Mouse (Mus musculus) midbrain, embryonic 10.5 days (tissue): ENCODE data around the gene Negr1. TPM values are rescaled to one million over a fixed set of nuclear protein-coding genes. Genes with fewer than 3 reads are reported as not detected.

Experiments
- DNase-seq: peaks from one replicate; pipeline ENCODE4 v3.0.0-alpha.2; 2017; ENCODE audit warnings: low spot score
- H3K27ac ChIP-seq: fragments of 300-500 bp; sonication (generic); replicated peaks from 2 replicates; pipeline ENCODE4 v1.5.1; 2016; ENCODE audit warnings: mild to moderate bottlenecking
- H3K27me3 ChIP-seq: fragments of 300-500 bp; sonication (generic); 2 replicates; pipeline ENCODE4 v1.6.1; 2016; ENCODE audit warnings: low read depth, mild to moderate bottlenecking; ENCODE audit not compliant: poor library complexity, severe bottlenecking
- H3K36me3 ChIP-seq: fragments of 300-500 bp; sonication (generic); 2 replicates; pipeline ENCODE4 v1.6.1; 2016; ENCODE audit warnings: mild to moderate bottlenecking, moderate library complexity
- H3K4me1 ChIP-seq: fragments of 300-500 bp; sonication (generic); 2 replicates; pipeline ENCODE4 v1.6.1; 2016
- H3K4me3 ChIP-seq: fragments of 300-500 bp; sonication (generic); 2 replicates; pipeline ENCODE4 v1.5.1; 2016; ENCODE audit warnings: mild to moderate bottlenecking, moderate library complexity
- H3K9me3 ChIP-seq: fragments of 300-500 bp; sonication (generic); replicated peaks from 2 replicates; pipeline ENCODE4 v1.6.1; 2016; ENCODE audit warnings: mild to moderate bottlenecking
- WGBS: fragments of 180-500 bp; shearing (Covaris S2); methylation state at CpG from one replicate; pipeline ENCODE4 v1.1.7; 2016; 5-methylcytosine and 5-hydroxymethylcytosine counted together
- polyA plus RNA-seq: library from polyadenylated mRNA; unstranded; fragments of >200 nt; fragmentation: Nextera tagmentation; extraction: Ambion mirVana; gene quantifications from 2 replicates; pipeline ENCODE4 v1.2.1, GENCODE M21; 2016

Gene Negr1
- polyA plus RNA-seq, 1 experiment from 2014 or later: 2.0 TPM

GRCm38 (mm10) chr3:156947404-156947803 is 385.8 kb downstream of the Negr1 start:
- Histone ChIP-seq H3K9me3 (no peaks in the 10 kb centered on the region), H3K27me3 (no peaks in the 10 kb centered on the region), H3K4me3 (no peak overlapping the region), H3K36me3 (no peaks in the 10 kb centered on the region), H3K4me1 (peaks cover 6% of the 10 kb centered on the region), H3K27ac (no peak overlapping the region)
- DNase-seq: no peak
- WGBS: 57% methylated on average over 6 of the region's 6 CpGs

DNA sequence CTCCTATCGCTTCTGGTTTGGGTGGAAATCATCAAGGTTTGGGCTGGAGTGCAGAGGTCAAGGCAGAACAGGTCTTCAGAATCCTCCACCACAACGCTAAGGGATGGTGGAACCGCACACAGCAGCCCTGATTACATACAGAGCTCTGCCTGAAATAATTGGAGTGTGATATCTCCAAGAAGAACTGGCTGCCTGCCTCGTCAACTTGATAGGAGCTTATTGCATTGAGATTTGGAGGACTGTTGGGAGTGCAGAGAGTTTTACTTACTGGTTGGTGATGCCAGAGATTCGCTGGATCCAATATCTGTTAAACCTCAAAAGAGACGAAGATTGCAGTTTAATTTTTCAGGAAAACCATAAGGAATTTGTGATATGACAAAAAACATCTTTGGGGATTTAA is 391.4 kb downstream of the Negr1 start:
- Histone ChIP-seq H3K4me1 (peaks cover under 1% of the 10 kb centered on the region), H3K36me3 (no peaks in the 10 kb centered on the region), H3K4me3 (no peak overlapping the region), H3K27me3 (no peaks in the 10 kb centered on the region), H3K27ac (no peak overlapping the region), H3K9me3 (no peaks in the 10 kb centered on the region)
- 86% methylated on average over 6 of the region's 6 CpGs for WGBS
- no peak for DNase-seq

DNA sequence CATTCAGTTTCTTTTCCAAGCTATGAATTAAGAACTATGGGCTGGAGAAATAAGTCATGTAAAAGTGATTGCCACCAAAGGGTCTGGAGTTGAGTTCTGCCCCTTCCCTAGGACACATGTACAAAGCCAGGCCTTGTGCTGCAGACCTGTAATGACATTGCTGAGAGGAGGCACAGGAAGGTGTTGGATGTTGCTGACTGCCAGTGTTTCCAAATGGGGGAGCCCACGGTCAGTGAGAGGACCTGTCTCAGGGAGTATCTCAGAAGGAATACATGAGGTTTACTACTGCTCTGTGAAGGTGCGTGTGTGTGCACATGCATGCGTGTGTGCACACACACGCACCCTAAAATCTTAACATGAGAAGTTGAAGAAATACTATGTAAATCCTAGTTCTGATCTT is 393.5 kb downstream of the Negr1 start:
- Histone ChIP-seq H3K4me3 (no peak overlapping the region), H3K4me1 (no peaks in the 10 kb centered on the region), H3K36me3 (no peaks in the 10 kb centered on the region), H3K27ac (no peak overlapping the region), H3K27me3 (no peaks in the 10 kb centered on the region), H3K9me3 (no peaks in the 10 kb centered on the region)
- 84% methylated on average over 4 of the region's 4 CpGs for WGBS
- DNase-seq: no peak

GRCm38 (mm10) chr3:156958640-156959039 is 397.0 kb downstream of the Negr1 start:
- WGBS: 91% methylated on average over 7 of the region's 7 CpGs
- DNase-seq: no peak
- H3K9me3 ChIP-seq: no peaks in the 10 kb centered on the region

DNA sequence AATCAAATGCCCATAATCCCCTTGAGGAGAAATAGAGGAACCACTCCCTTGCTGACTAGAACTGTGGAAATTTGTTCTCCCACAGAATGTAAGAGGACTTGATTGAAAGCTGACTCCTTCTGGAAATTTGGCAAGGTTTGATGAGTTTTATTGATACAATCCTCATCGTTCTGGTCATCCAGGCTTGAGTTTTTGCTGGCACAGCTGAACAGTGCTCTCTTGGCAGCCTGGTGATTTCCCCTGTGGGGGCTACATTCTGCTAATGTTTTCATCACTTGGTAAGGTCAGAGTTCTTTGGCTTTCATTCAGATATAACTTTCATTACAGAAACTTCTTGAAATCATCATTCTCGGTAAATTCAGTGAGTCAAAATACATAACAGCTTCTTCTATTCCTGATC is 407.2 kb downstream of the Negr1 start:
- no peak overlapping the region for H3K4me3 ChIP-seq
- 93% methylated on average over 2 of the region's 2 CpGs for WGBS
- H3K9me3 ChIP-seq: no peaks in the 10 kb centered on the region
- H3K27ac ChIP-seq: no peak overlapping the region
- no peaks in the 10 kb centered on the region for H3K36me3 ChIP-seq
- DNase-seq: no peak
- H3K4me1 ChIP-seq: no peaks in the 10 kb centered on the region
- H3K27me3 ChIP-seq: no peaks in the 10 kb centered on the region

More at GRCm38 (mm10) chr3:156958640-156959039, 397.0 kb downstream of the Negr1 start:
- Histone ChIP-seq H3K4me1 (no peaks in the 10 kb centered on the region), H3K27ac (no peak overlapping the region), H3K36me3 (no peaks in the 10 kb centered on the region), H3K4me3 (no peak overlapping the region), H3K27me3 (no peaks in the 10 kb centered on the region)

- no peak for DNase-seq
- H3K27me3 ChIP-seq: no peaks in the 10 kb centered on the region
- no peak overlapping the region for H3K27ac ChIP-seq
- H3K9me3 ChIP-seq: no peaks in the 10 kb centered on the region
- no peaks in the 10 kb centered on the region for H3K4me1 ChIP-seq
- WGBS: 84% methylated on average over 2 of the region's 2 CpGs
- no peak overlapping the region for H3K4me3 ChIP-seq
- H3K36me3 ChIP-seq: no peaks in the 10 kb centered on the region
These were observed 409.5 kb downstream of the Negr1 start for GRCm38 (mm10) chr3:156971104-156971503.

GRCm38 (mm10) chr3:156976816-156977215 is 415.2 kb downstream of the Negr1 start:
- Histone ChIP-seq H3K4me1 (no peaks in the 10 kb centered on the region), H3K4me3 (no peak overlapping the region), H3K27me3 (no peaks in the 10 kb centered on the region), H3K36me3 (no peaks in the 10 kb centered on the region), H3K27ac (no peak overlapping the region), H3K9me3 (no peaks in the 10 kb centered on the region)
- WGBS: 70% methylated on average over 2 of the region's 2 CpGs
- DNase-seq: no peak

- no peaks in the 10 kb centered on the region for H3K4me1 ChIP-seq
- DNase-seq: no peak
- no peaks in the 10 kb centered on the region for H3K27me3 ChIP-seq
- 88% methylated on average over 11 of the region's 11 CpGs for WGBS
- H3K36me3 ChIP-seq: no peaks in the 10 kb centered on the region
- no peak overlapping the region for H3K4me3 ChIP-seq
- H3K27ac ChIP-seq: no peak overlapping the region
- H3K9me3 ChIP-seq: no peaks in the 10 kb centered on the region
These were observed 418.6 kb downstream of the Negr1 start for GRCm38 (mm10) chr3:156980042-156980716.

- Histone ChIP-seq H3K9me3 (no peaks in the 10 kb centered on the region), H3K27ac (no peak overlapping the region), H3K4me1 (no peaks in the 10 kb centered on the region), H3K27me3 (no peaks in the 10 kb centered on the region), H3K4me3 (no peak overlapping the region), H3K36me3 (no peaks in the 10 kb centered on the region)
- 69% methylated on average over 4 of the region's 4 CpGs for whole genome bisulfite sequencing
- no peak for DNase-seq
These were observed 420.5 kb downstream of the Negr1 start for GRCm38 (mm10) chr3:156982102-156982501.

DNA sequence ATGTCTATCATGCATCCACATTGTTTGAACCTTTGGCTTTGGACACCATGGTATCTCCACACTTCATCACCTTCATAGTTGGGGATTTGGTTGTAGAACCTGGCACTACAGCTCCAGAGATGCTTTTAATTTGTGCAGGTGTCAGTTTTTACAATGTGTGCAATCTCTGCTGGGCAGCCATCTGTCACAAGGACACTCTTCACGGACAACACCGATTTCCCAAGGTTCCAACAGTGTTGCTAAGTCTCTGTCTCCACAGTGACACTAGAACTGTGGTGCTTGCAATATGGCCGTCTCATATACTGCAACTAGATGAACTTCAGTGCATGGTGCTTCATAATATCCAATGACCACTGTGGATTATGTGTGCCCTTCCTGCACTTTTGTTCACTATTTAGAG is 425.5 kb downstream of the Negr1 start:
- WGBS: 92% methylated on average over 3 of the region's 3 CpGs
- no peaks in the 10 kb centered on the region for H3K4me1 ChIP-seq
- no peaks in the 10 kb centered on the region for H3K9me3 ChIP-seq
- no peaks in the 10 kb centered on the region for H3K27me3 ChIP-seq
- H3K36me3 ChIP-seq: no peaks in the 10 kb centered on the region
- no peak for DNase-seq
- no peak overlapping the region for H3K27ac ChIP-seq
- H3K4me3 ChIP-seq: no peak overlapping the region

DNA sequence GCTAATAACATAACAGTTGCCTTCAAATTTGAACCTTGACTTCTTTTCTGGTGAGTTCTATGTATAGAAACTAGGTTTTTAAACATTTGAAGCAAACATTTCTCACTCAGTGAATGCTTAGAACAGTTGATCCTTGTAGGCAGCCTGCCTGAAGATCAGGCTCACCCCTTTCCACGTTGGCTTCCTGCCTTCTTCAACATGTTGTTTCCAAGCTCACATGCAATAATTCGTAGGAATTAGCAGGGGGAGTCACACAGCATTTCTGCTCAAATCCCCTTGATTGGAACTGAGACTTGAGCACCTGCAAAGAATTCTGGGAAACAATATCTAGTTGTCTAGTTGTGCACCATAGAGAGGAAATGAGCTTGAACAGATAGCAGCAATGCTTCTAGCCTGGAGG is 430.6 kb downstream of the Negr1 start:
- Histone ChIP-seq H3K27ac (no peak overlapping the region), H3K27me3 (no peaks in the 10 kb centered on the region), H3K9me3 (no peaks in the 10 kb centered on the region), H3K36me3 (no peaks in the 10 kb centered on the region), H3K4me1 (no peaks in the 10 kb centered on the region), H3K4me3 (no peak overlapping the region)
- no peak for DNase-seq
- WGBS: 74% methylated on average over 2 of the region's 2 CpGs

GRCm38 (mm10) chr3:156992811-156993210 is 431.2 kb downstream of the Negr1 start:
- Histone ChIP-seq H3K4me1 (no peaks in the 10 kb centered on the region), H3K9me3 (no peaks in the 10 kb centered on the region), H3K4me3 (no peak overlapping the region), H3K27me3 (no peaks in the 10 kb centered on the region), H3K36me3 (no peaks in the 10 kb centered on the region), H3K27ac (no peak overlapping the region)
- DNase-seq: no peak
- whole genome bisulfite sequencing: 73% methylated on average over 1 of the region's 1 CpGs

DNA sequence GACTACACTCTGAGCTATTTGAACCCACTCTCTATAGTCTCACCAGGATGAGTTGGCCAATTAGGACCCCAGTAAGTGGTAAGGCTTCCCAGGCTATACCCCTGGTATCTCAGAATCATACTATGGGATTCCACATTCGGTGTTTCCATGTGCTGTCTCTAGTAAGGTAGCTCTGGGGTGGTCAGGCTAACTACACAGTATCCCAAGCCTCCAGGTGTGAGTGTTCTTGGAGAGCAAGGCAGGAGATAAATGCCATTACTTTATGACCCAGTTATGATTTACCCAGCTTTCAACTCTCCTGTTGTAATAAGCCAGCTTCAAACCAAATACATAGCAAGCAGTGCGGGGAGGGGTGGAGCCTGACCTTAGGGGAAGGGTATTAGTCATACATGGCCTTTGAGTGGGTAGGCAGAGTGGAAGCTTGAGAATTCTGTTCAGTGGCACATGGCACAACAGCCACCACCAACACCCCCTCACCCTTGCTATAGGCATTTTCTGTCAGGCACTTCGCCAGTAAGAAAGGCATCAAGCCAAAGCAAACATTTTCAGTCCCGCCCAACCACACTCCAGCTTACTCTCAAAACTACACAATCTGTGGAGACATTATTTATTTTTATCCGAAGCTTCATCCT is 437.7 kb downstream of the Negr1 start:
- H3K9me3 ChIP-seq: no peaks in the 10 kb centered on the region
- H3K27me3 ChIP-seq: no peaks in the 10 kb centered on the region
- DNase-seq: no peak
- no peaks in the 10 kb centered on the region for H3K4me1 ChIP-seq
- no peak overlapping the region for H3K27ac ChIP-seq
- H3K36me3 ChIP-seq: no peaks in the 10 kb centered on the region
- H3K4me3 ChIP-seq: no peak overlapping the region
- 88% methylated on average over 5 of the region's 5 CpGs for WGBS
